Mouse (Mus musculus) heart, adult 2 months (tissue): ENCODE measurements at regions not wholly inside any gene's neighbourhood (a gene's known extent, or its start where the extent isn't known, plus 50 kb on each side); places are given as distances from the start of the nearest gene placed in this dataset.

ENCODE experiments used
- DNase-seq, 2 experiments: peaks; one replicate each; pipeline ENCODE4 v3.0.0; 2021
- H3K27ac ChIP-seq: fragments of 200-600 bp; 2 replicates; pipeline ENCODE4 v1.8.1; 2022
- H3K27me3 ChIP-seq: fragments of 200-500 bp; 2 replicates; pipeline ENCODE4 v1.6.1; 2012; ENCODE audit warnings: mild to moderate bottlenecking, low read length, inconsistent platforms, mixed read lengths; ENCODE audit not compliant: control insufficient read depth, insufficient read depth
- H3K36me3 ChIP-seq: fragments of 200-500 bp; 2 replicates; pipeline ENCODE4 v1.6.1; 2012; ENCODE audit warnings: low read length, inconsistent platforms; ENCODE audit not compliant: control insufficient read depth, insufficient read depth
- H3K4me1 ChIP-seq: fragments of 200-500 bp; 2 replicates; pipeline ENCODE4 v1.6.1; 2011; ENCODE audit warnings: low read length; ENCODE audit not compliant: control insufficient read depth, insufficient read depth
- H3K4me3 ChIP-seq: fragments of 200-600 bp; 2 replicates; pipeline ENCODE4 v1.8.1; 2022
- H3K79me2 ChIP-seq: fragments of 200-500 bp; replicated peaks from 2 replicates; pipeline ENCODE4 v1.6.1; 2012; ENCODE audit warnings: mild to moderate bottlenecking, inconsistent platforms, low read length, moderate library complexity, mixed read lengths; ENCODE audit not compliant: control insufficient read depth, insufficient read depth
- H3K9ac ChIP-seq: fragments of 200-500 bp; 2 replicates; pipeline ENCODE4 v1.6.1; 2012; ENCODE audit warnings: low read depth, mild to moderate bottlenecking, control low read depth, inconsistent platforms, low read length, mixed read lengths
- CTCF ChIP-seq: fragments of 200-600 bp; IDR thresholded peaks from 2 replicates; pipeline ENCODE4 v1.8.1; 2022; ENCODE audit warnings: antibody characterized with exemption, mild to moderate bottlenecking, moderate library complexity
- EP300 ChIP-seq: fragments of 200-500 bp; IDR thresholded peaks from 2 replicates; pipeline ENCODE4 v1.6.1; 2011; ENCODE audit warnings: low read depth, low read length, control low read depth; ENCODE audit not compliant: insufficient read depth
- POLR2A ChIP-seq: fragments of 200-500 bp; IDR thresholded peaks from 2 replicates; pipeline ENCODE4 v1.6.1; 2011; ENCODE audit warnings: mild to moderate bottlenecking, low read depth, low read length, control low read depth; ENCODE audit not compliant: insufficient read depth
- WGBS: fragments of 180-500 bp; shearing (Covaris S2); methylation state at CpG from one replicate; pipeline ENCODE4 v1.1.7; 2018; 5-methylcytosine and 5-hydroxymethylcytosine counted together
- intact Hi-C: fragments of 180-260 bp; cut with DNase I; formaldehyde crosslinking; loops from one replicate; pipeline ENCODE4 v1.15.1; 2025

- Histone ChIP-seq H3K27me3 (no peaks in the 10 kb centered on the region), H3K4me3 (no peak overlapping the region), H3K79me2 (no peaks in the 10 kb centered on the region), H3K4me1 (no peaks in the 10 kb centered on the region), H3K9ac (no peak overlapping the region), H3K36me3 (no peaks in the 10 kb centered on the region), H3K27ac (no peak overlapping the region)
- WGBS, result 52% methylated on average over 4 of the region's 4 CpGs
- intact Hi-C loops, result no loop called here
- no peak for DNase-seq
- TF ChIP-seq POLR2A, result no peak
- TF ChIP-seq EP300, result no peak
- TF ChIP-seq CTCF, result no peak
These were observed 54.8 kb upstream of the Sorl1 start for GRCm38 (mm10) chr9:42178759-42179377.

GRCm38 (mm10) chr9:42174349-42174955 is 50.4 kb upstream of the Sorl1 start:
- no peak overlapping the region for H3K27ac ChIP-seq
- DNase-seq, result no peak
- H3K36me3 ChIP-seq, result no peaks in the 10 kb centered on the region
- TF ChIP-seq EP300 (no peak), POLR2A (no peak), CTCF (no peak)
- intact Hi-C loops, result no loop called here
- H3K4me1 ChIP-seq, result no peaks in the 10 kb centered on the region
- no peaks in the 10 kb centered on the region for H3K79me2 ChIP-seq
- no peak overlapping the region for H3K9ac ChIP-seq
- H3K27me3 ChIP-seq, result no peaks in the 10 kb centered on the region
- WGBS, result 30% methylated on average over 2 of the region's 2 CpGs
- H3K4me3 ChIP-seq, result no peak overlapping the region
